Mouse (Mus musculus): ENCODE measurements at regions not wholly inside any gene's neighbourhood (a gene's known extent, or its start where the extent isn't known, plus 50 kb on each side); places are given as distances from the start of the nearest gene placed in this dataset.

- Histone ChIP-seq H3K27me3 (ENCODE audit: control insufficient read depth, insufficient read depth, low read length) (no peaks in the 10 kb centered on the region), H3K4me1 (ENCODE audit: control insufficient read depth, insufficient read depth, low read length) (no peaks in the 10 kb centered on the region), H3K4me2 (ENCODE audit: low read depth, low read length) (no peak overlapping the region), H3K9me3 (ENCODE audit: control insufficient read depth, low read length) (no peaks in the 10 kb centered on the region), H3K27ac (ENCODE audit: low read depth, low read length) (no peak overlapping the region), H3K4me3 (ENCODE audit: low read depth, low read length) (no peak overlapping the region), H3K36me3 (ENCODE audit: control insufficient read depth, insufficient read depth, low read length) (no peaks in the 10 kb centered on the region), H3K9ac (replicated peaks; ENCODE audit: low read depth, low read length) (no peak overlapping the region)
- ATAC-seq (ENCODE audit: low read depth), result no peak
- 62% methylated on average over 4 of the region's 4 CpGs for WGBS
These were observed 96.1 kb upstream of the Hdgfl1 start for GRCm38 (mm10) chr13:26865930-26866555.

- Histone ChIP-seq H3K4me2 (ENCODE audit: low read depth, low read length) (no peak overlapping the region), H3K27me3 (ENCODE audit: control insufficient read depth, insufficient read depth, low read length) (no peaks in the 10 kb centered on the region), H3K4me3 (ENCODE audit: low read depth, low read length) (no peak overlapping the region), H3K36me3 (ENCODE audit: control insufficient read depth, insufficient read depth, low read length) (no peaks in the 10 kb centered on the region), H3K9ac (replicated peaks; ENCODE audit: low read depth, low read length) (no peak overlapping the region), H3K4me1 (ENCODE audit: control insufficient read depth, insufficient read depth, low read length) (no peaks in the 10 kb centered on the region), H3K27ac (ENCODE audit: low read depth, low read length) (no peak overlapping the region), H3K9me3 (ENCODE audit: control insufficient read depth, low read length) (no peaks in the 10 kb centered on the region)
- WGBS, result 87% methylated on average over 3 of the region's 3 CpGs
- no peak for ATAC-seq (ENCODE audit: low read depth)
These were observed 97.8 kb upstream of the Hdgfl1 start for GRCm38 (mm10) chr13:26867794-26868193.

GRCm38 (mm10) chr13:26916477-26916876, 140.9 kb upstream of the Prl start:
- H3K4me3 ChIP-seq (ENCODE audit: low read depth, low read length), result no peak overlapping the region
- no peak overlapping the region for H3K4me2 ChIP-seq (ENCODE audit: low read depth, low read length)
- H3K9me3 ChIP-seq (ENCODE audit: control insufficient read depth, low read length), result no peaks in the 10 kb centered on the region
- 80% methylated on average over 7 of the region's 7 CpGs for WGBS
- H3K27ac ChIP-seq (ENCODE audit: low read depth, low read length), result no peak overlapping the region
- no peak for ATAC-seq (ENCODE audit: low read depth)
- no peaks in the 10 kb centered on the region for H3K27me3 ChIP-seq (ENCODE audit: control insufficient read depth, insufficient read depth, low read length)
- H3K4me1 ChIP-seq (ENCODE audit: control insufficient read depth, insufficient read depth, low read length), result no peaks in the 10 kb centered on the region
- H3K36me3 ChIP-seq (ENCODE audit: control insufficient read depth, insufficient read depth, low read length), result no peaks in the 10 kb centered on the region
- no peak overlapping the region for H3K9ac ChIP-seq (replicated peaks; ENCODE audit: low read depth, low read length)

- H3K4me2 ChIP-seq (ENCODE audit: low read depth, low read length), result no peak overlapping the region
- no peaks in the 10 kb centered on the region for H3K36me3 ChIP-seq (ENCODE audit: control insufficient read depth, insufficient read depth, low read length)
- 9% methylated on average over 4 of the region's 4 CpGs for WGBS
- ATAC-seq (ENCODE audit: low read depth), result peak; percentile 87; the same call in 1 of the 2 replicates
- no peaks in the 10 kb centered on the region for H3K9me3 ChIP-seq (ENCODE audit: control insufficient read depth, low read length)
- no peaks in the 10 kb centered on the region for H3K27me3 ChIP-seq (ENCODE audit: control insufficient read depth, insufficient read depth, low read length)
- H3K4me1 ChIP-seq (ENCODE audit: control insufficient read depth, insufficient read depth, low read length), result peaks cover 5% of the 10 kb centered on the region
- H3K4me3 ChIP-seq (ENCODE audit: low read depth, low read length), result no peak overlapping the region
- peak overlapping the region; percentile 72 for H3K27ac ChIP-seq (ENCODE audit: low read depth, low read length)
- H3K9ac ChIP-seq (replicated peaks; ENCODE audit: low read depth, low read length), result no peak overlapping the region
These were observed 124.5 kb upstream of the Prl start for GRCm38 (mm10) chr13:26932695-26933438.

- 38% methylated on average over 5 of the region's 5 CpGs for WGBS
- Histone ChIP-seq H3K4me2 (ENCODE audit: low read depth, low read length) (no peak overlapping the region), H3K9ac (replicated peaks; ENCODE audit: low read depth, low read length) (no peak overlapping the region), H3K4me1 (ENCODE audit: control insufficient read depth, insufficient read depth, low read length) (peaks cover 5% of the 10 kb centered on the region), H3K27me3 (ENCODE audit: control insufficient read depth, insufficient read depth, low read length) (no peaks in the 10 kb centered on the region), H3K27ac (ENCODE audit: low read depth, low read length) (no peak overlapping the region), H3K9me3 (ENCODE audit: control insufficient read depth, low read length) (no peaks in the 10 kb centered on the region), H3K36me3 (ENCODE audit: control insufficient read depth, insufficient read depth, low read length) (no peaks in the 10 kb centered on the region), H3K4me3 (ENCODE audit: low read depth, low read length) (no peak overlapping the region)
- ATAC-seq (ENCODE audit: low read depth), result no peak
These were observed 123.5 kb upstream of the Prl start for GRCm38 (mm10) chr13:26933838-26934237.

- Histone ChIP-seq H3K36me3 (ENCODE audit: control insufficient read depth, insufficient read depth, low read length) (no peaks in the 10 kb centered on the region), H3K9me3 (ENCODE audit: control insufficient read depth, low read length) (no peaks in the 10 kb centered on the region), H3K4me2 (ENCODE audit: low read depth, low read length) (no peak overlapping the region), H3K9ac (replicated peaks; ENCODE audit: low read depth, low read length) (no peak overlapping the region), H3K27ac (ENCODE audit: low read depth, low read length) (no peak overlapping the region), H3K27me3 (ENCODE audit: control insufficient read depth, insufficient read depth, low read length) (no peaks in the 10 kb centered on the region), H3K4me1 (ENCODE audit: control insufficient read depth, insufficient read depth, low read length) (no peaks in the 10 kb centered on the region), H3K4me3 (ENCODE audit: low read depth, low read length) (no peak overlapping the region)
- no peak for ATAC-seq (ENCODE audit: low read depth)
These were observed 116.9 kb upstream of the Prl start for GRCm38 (mm10) chr13:26940436-26940835.

GRCm38 (mm10) chr13:26944487-26944886, 112.9 kb upstream of the Prl start:
- ATAC-seq (ENCODE audit: low read depth), result no peak
- Histone ChIP-seq H3K9me3 (ENCODE audit: control insufficient read depth, low read length) (no peaks in the 10 kb centered on the region), H3K36me3 (ENCODE audit: control insufficient read depth, insufficient read depth, low read length) (no peaks in the 10 kb centered on the region), H3K4me1 (ENCODE audit: control insufficient read depth, insufficient read depth, low read length) (no peaks in the 10 kb centered on the region), H3K4me2 (ENCODE audit: low read depth, low read length) (no peak overlapping the region), H3K27me3 (ENCODE audit: control insufficient read depth, insufficient read depth, low read length) (no peaks in the 10 kb centered on the region), H3K27ac (ENCODE audit: low read depth, low read length) (no peak overlapping the region), H3K4me3 (ENCODE audit: low read depth, low read length) (no peak overlapping the region), H3K9ac (replicated peaks; ENCODE audit: low read depth, low read length) (no peak overlapping the region)
- WGBS, result 78% methylated on average over 3 of the region's 3 CpGs

- Histone ChIP-seq H3K27me3 (ENCODE audit: control insufficient read depth, insufficient read depth, low read length) (no peaks in the 10 kb centered on the region), H3K9me3 (ENCODE audit: control insufficient read depth, low read length) (no peaks in the 10 kb centered on the region), H3K4me2 (ENCODE audit: low read depth, low read length) (no peak overlapping the region), H3K9ac (replicated peaks; ENCODE audit: low read depth, low read length) (no peak overlapping the region), H3K27ac (ENCODE audit: low read depth, low read length) (no peak overlapping the region), H3K4me3 (ENCODE audit: low read depth, low read length) (no peak overlapping the region), H3K36me3 (ENCODE audit: control insufficient read depth, insufficient read depth, low read length) (no peaks in the 10 kb centered on the region), H3K4me1 (ENCODE audit: control insufficient read depth, insufficient read depth, low read length) (no peaks in the 10 kb centered on the region)
- WGBS, result 91% methylated on average over 2 of the region's 2 CpGs
- ATAC-seq (ENCODE audit: low read depth), result no peak
These were observed 105.9 kb upstream of the Prl start for GRCm38 (mm10) chr13:26951461-26951860.

- H3K4me2 ChIP-seq (ENCODE audit: low read depth, low read length), result no peak overlapping the region
- no peak overlapping the region for H3K4me3 ChIP-seq (ENCODE audit: low read depth, low read length)
- no peak overlapping the region for H3K9ac ChIP-seq (replicated peaks; ENCODE audit: low read depth, low read length)
- no peaks in the 10 kb centered on the region for H3K9me3 ChIP-seq (ENCODE audit: control insufficient read depth, low read length)
- 87% methylated on average over 2 of the region's 2 CpGs for WGBS
- H3K27ac ChIP-seq (ENCODE audit: low read depth, low read length), result no peak overlapping the region
- no peaks in the 10 kb centered on the region for H3K36me3 ChIP-seq (ENCODE audit: control insufficient read depth, insufficient read depth, low read length)
- no peak for ATAC-seq (ENCODE audit: low read depth)
- H3K4me1 ChIP-seq (ENCODE audit: control insufficient read depth, insufficient read depth, low read length), result no peaks in the 10 kb centered on the region
- no peaks in the 10 kb centered on the region for H3K27me3 ChIP-seq (ENCODE audit: control insufficient read depth, insufficient read depth, low read length)
These were observed 103.5 kb upstream of the Prl start for GRCm38 (mm10) chr13:26953834-26954233.
